Mouse (Mus musculus): ENCODE data around the gene Gramd4. TPM values are rescaled to one million over a fixed set of nuclear protein-coding genes. Genes with fewer than 3 reads are reported as not detected.
A peak's percentile ranks its signal among the peaks of the same experiment; 100 is the strongest.
"Not testable (repeated sequence)": the region's sequence is repeated elsewhere in the genome, so short reads cannot be mapped to it uniquely, and the experiment has no call there.

Gene Gramd4
- polyA plus RNA-seq, 1 experiment from 2014 or later, result 17.4 TPM

DNA sequence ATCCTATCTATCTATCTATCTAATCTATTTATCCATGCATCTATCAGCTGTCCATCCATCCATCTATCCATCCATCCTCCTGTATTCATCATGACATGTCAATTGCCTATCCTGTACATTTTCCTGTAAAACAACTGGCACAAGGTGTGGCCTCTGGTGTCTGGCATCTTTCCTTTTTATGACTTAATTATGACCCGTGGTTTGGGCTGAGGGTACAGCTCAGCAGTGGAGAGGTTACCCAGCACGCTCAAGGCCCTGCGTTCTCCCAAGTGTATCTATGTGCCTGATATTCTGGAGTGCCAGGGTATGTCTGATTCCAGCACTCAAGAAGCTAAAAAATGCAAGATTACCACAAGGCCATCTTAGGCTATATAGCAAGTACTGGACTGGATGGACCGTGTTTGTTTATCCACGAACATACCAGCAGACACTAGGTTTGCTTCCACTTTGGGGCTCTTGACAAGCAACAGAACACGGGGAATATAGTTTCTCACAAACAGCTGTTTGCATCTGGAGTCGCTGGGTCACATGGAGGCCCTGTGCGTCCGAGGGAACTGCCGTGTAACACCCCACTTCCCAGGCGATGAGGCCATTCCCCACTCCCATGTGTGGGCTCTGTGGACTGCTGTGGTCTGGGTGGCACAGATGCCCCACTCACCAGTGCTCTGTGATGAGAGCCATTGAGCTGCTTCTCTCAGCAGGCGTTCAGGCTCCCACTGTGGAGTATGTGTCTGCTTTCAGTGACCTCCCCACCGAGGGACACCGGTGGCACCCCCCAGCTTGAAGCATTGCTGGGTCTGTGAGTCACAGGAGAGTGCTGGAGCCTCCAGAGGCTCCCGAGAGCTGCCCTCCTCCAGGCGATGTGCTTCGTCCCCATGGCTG, 38.5 kb downstream of the Gramd4 start:
- H3K27me3 ChIP-seq, result no peaks in the 10 kb centered on the region
- 0 out of 2 replicates have a peak overlapping the region, but pooled peaks have one; percentile 23 for H3K27ac ChIP-seq
- H3K4me2 ChIP-seq, result no peak overlapping the region
- no peaks in the 10 kb centered on the region for H3K9me3 ChIP-seq (replicated peaks)
- 86% methylated on average over 17 of the region's 17 CpGs for WGBS
- ATAC-seq (replicated peaks; ENCODE audit: low FRiP score), result no peak
- H3K4me1 ChIP-seq, result peaks cover 30% of the 10 kb centered on the region
- H3K9ac ChIP-seq, result no peak overlapping the region
- peaks cover 8% of the 10 kb centered on the region for H3K36me3 ChIP-seq
- no peak overlapping the region for H3K4me3 ChIP-seq (replicated peaks)

DNA sequence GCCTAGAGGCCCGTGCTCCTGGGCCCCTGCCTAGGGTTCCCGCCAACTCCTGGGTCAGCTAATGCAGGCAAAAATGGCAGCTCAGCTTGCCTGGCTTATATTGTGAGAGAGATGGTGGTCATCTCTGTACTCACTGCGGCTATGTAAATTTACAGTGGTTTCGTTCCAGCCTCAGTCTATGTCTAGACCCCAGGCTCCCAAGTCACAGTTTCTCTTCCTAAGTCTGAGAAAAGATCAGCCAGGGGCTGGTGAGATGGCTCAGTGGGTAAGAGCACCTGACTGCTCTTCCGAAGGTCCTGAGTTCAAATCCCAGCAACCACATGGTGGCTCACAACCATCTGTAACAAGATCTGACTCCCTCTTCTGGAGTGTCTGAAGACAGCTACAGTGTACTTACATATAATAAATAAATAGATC, 39.1 kb downstream of the Gramd4 start:
- ATAC-seq (replicated peaks; ENCODE audit: low FRiP score); H3K36me3 ChIP-seq; H3K4me2 ChIP-seq; H3K9ac ChIP-seq; H3K4me3 ChIP-seq (replicated peaks); H3K27me3 ChIP-seq; H3K9me3 ChIP-seq (replicated peaks): not testable (repeated sequence)
- Histone ChIP-seq H3K27ac (0 out of 2 replicates have a peak overlapping the region, but pooled peaks have one; percentile 23), H3K4me1 (peaks cover 24% of the 10 kb centered on the region)
- WGBS, result 94% methylated on average over 5 of the region's 5 CpGs

DNA sequence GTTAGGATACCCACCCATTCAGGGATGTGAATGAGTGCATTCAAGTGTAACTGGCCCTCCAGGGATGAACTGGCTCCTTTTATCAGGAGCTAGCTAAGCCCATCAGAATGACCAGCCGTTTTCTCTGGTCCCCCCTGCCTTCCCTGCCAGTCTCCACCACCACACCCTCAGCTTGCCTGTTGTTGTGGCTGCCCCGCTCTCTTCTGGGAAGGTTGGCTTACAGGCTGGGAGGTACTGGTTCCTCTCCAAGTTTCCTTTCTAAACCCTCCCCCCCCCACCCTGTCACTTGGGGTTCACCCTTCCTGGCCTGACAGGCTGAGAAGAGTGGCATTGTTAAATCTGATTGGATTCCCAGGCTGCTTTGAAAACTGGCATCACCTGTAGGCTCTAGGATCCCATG, 40.4 kb downstream of the Gramd4 start:
- H3K9ac ChIP-seq, result no peak overlapping the region
- peaks cover 15% of the 10 kb centered on the region; the same call in 1 of the 2 replicates for H3K36me3 ChIP-seq
- 61% methylated on average over 2 of the region's 2 CpGs for WGBS
- no peaks in the 10 kb centered on the region for H3K9me3 ChIP-seq (replicated peaks)
- H3K27me3 ChIP-seq, result no peaks in the 10 kb centered on the region
- H3K27ac ChIP-seq, result no peak overlapping the region
- H3K4me2 ChIP-seq, result no peak overlapping the region
- H3K4me3 ChIP-seq (replicated peaks), result no peak overlapping the region
- H3K4me1 ChIP-seq, result peaks cover 11% of the 10 kb centered on the region; the same call in 1 of the 2 replicates
- ATAC-seq (replicated peaks; ENCODE audit: low FRiP score), result no peak

DNA sequence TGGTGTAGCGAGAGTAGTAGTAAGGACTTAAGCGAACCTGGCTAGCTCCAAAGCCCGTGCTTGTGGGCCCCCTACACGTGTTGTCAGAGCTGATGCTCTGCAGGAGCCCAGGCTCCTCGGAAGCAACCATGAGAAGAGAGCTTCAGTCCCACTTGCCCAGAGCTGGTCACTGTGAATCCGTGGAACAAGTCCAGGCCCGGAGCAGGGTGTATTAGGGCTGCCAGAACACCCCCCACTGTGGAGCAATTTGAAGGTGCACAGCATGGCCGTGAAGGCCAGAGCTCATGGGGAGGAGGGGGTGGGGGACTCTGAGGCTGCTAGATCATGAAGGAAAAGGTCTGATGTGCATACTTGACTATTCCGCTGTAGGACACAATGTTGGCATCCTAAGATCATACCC, 44.1 kb downstream of the Gramd4 start:
- Histone ChIP-seq H3K4me2 (no peak overlapping the region), H3K27me3 (no peaks in the 10 kb centered on the region), H3K9me3 (replicated peaks) (no peaks in the 10 kb centered on the region), H3K36me3 (0 out of 2 replicates have a peak, but pooled peaks cover 16% of the 10 kb centered on the region), H3K4me1 (no peaks in the 10 kb centered on the region), H3K9ac (no peak overlapping the region), H3K27ac (no peak overlapping the region), H3K4me3 (replicated peaks) (no peak overlapping the region)
- no peak for ATAC-seq (replicated peaks; ENCODE audit: low FRiP score)
- WGBS, result 90% methylated on average over 9 of the region's 9 CpGs

DNA sequence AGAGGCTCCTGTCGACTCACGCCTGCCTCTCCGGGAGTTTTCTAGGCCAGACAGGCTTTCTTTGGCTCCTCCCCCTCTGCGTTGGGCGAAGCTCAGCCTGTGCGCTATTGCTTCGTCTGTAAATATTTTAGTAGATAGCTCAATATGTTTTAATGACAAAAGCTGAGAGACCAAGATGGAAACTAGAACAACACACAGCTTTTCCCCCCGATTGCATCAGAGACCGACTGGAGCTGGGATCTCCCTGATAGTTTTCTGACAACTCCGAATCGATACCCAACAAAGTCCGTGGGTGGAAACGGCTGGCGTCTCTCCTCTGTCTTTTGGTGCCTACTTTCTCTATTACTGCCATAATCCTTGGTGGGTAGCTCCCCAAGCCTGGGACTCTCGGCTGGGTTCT, 44.8 kb downstream of the Gramd4 start:
- no peaks in the 10 kb centered on the region for H3K27me3 ChIP-seq

DNA sequence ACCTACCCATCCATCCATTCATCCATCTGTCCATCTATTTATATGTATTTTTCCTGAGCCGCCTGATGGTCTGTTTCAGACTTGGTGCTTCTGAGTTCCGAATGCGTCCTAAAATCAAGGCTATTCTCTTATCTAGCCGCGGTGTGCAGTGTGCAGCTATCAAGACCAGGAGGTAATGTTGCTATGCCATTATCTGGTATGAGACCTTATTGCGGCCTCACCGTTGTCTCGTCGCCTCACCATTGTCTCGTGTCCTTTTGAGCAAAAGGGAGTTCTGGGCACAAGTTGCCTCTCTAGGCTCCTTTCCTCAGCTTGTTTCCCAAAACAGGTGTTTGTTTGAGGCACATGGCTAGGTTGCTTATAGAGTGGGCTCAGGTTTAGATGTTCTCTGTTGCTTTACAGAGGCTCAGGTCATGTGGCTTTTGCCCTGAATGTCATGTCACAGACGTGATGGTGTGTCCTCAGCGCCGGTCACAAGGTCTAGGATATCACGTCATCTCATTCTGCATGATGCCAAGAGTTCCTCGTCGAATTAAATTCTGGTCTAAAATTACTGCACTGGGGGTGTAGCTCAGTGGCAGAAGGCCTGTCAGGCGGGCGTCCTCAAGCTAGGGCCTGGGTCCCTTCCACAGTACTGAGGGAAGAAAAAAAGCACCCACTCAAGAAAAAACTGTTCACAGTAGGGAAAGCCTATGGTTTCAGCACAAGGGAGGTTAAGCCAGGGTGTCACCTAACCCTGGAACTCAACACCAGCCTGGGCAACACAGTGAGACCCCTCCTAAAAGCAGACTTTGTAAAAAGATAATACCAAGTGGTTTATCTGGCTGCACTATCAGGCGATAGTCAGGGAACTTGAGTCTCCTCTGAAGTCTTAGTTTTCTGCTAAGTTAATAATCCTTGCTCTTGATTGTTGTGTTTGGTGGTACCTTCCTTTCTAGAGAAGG, 47.2 kb downstream of the Gramd4 start:
- no peak for ATAC-seq (replicated peaks; ENCODE audit: low FRiP score)
- WGBS, result 86% methylated on average over 19 of the region's 19 CpGs

More for the DNA sequence above, 44.8 kb downstream of the Gramd4 start:
- WGBS, result 88% methylated on average over 15 of the region's 15 CpGs
- no peak overlapping the region for H3K4me2 ChIP-seq
- no peaks in the 10 kb centered on the region for H3K4me1 ChIP-seq
- 0 out of 2 replicates have a peak, but pooled peaks cover 16% of the 10 kb centered on the region for H3K36me3 ChIP-seq
- no peaks in the 10 kb centered on the region for H3K9me3 ChIP-seq (replicated peaks)
- no peak overlapping the region for H3K4me3 ChIP-seq (replicated peaks)
- no peak overlapping the region for H3K27ac ChIP-seq
- ATAC-seq (replicated peaks; ENCODE audit: low FRiP score), result no peak
- no peak overlapping the region for H3K9ac ChIP-seq

DNA sequence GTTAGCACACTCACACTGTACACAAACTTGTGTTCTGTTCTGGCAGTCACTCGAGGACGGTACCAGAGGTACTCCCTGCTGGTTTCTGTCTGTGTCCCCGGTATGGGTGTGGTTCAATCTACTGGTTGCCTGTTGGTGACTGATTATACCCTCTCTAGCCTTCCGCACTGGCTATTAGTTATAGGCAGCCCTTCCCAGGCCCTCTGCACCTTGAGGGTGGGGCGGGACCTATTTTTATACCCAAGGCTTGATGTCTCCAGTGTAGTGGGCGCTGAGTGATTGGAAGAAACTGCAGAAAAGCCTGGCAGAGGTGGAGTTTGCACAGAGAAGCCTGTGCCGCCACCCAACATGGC, 47.8 kb downstream of the Gramd4 start:
- peak; percentile 79 for ATAC-seq (replicated peaks; ENCODE audit: low FRiP score)
- WGBS, result 89% methylated on average over 7 of the region's 7 CpGs

More for the DNA sequence above, 47.2 kb downstream of the Gramd4 start:
- Histone ChIP-seq H3K4me3 (replicated peaks) (no peak overlapping the region), H3K36me3 (0 out of 2 replicates have a peak, but pooled peaks cover 16% of the 10 kb centered on the region), H3K9me3 (replicated peaks) (no peaks in the 10 kb centered on the region), H3K4me1 (peaks cover 10% of the 10 kb centered on the region), H3K4me2 (no peak overlapping the region), H3K27ac (no peak overlapping the region), H3K27me3 (no peaks in the 10 kb centered on the region), H3K9ac (no peak overlapping the region)

DNA sequence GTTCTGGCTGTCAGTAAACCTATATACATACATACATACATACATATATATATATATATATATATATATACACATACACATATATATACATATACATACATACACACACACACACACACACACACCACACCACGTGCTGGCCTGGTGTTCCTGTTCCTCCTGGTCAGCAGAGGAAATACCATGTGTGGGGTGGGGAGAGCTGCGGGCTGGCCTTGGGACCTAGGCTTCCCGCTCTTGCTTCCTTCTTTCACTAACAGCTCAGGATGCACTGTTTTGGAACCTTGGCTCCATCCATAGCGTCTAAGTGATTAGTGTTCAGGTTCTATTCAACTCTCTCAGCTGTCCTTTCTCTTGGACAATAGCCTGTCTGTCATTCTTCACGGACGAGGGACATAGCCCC, 48.3 kb downstream of the Gramd4 start:
- Histone ChIP-seq H3K27me3 (no peaks in the 10 kb centered on the region), H3K4me3 (replicated peaks) (no peak overlapping the region), H3K27ac (no peak overlapping the region), H3K36me3 (0 out of 2 replicates have a peak, but pooled peaks cover 16% of the 10 kb centered on the region), H3K4me2 (no peak overlapping the region), H3K4me1 (peaks cover 11% of the 10 kb centered on the region), H3K9me3 (replicated peaks) (no peaks in the 10 kb centered on the region), H3K9ac (no peak overlapping the region)
- no peak for ATAC-seq (replicated peaks; ENCODE audit: low FRiP score)
- 74% methylated on average over 6 of the region's 6 CpGs for WGBS

More for the DNA sequence above, 47.8 kb downstream of the Gramd4 start:
- peaks cover 10% of the 10 kb centered on the region for H3K4me1 ChIP-seq
- no peak overlapping the region for H3K4me2 ChIP-seq
- H3K36me3 ChIP-seq, result 0 out of 2 replicates have a peak, but pooled peaks cover 16% of the 10 kb centered on the region
- H3K27ac ChIP-seq, result no peak overlapping the region
- H3K4me3 ChIP-seq (replicated peaks), result no peak overlapping the region
- no peaks in the 10 kb centered on the region for H3K9me3 ChIP-seq (replicated peaks)
- no peaks in the 10 kb centered on the region for H3K27me3 ChIP-seq
- no peak overlapping the region for H3K9ac ChIP-seq

DNA sequence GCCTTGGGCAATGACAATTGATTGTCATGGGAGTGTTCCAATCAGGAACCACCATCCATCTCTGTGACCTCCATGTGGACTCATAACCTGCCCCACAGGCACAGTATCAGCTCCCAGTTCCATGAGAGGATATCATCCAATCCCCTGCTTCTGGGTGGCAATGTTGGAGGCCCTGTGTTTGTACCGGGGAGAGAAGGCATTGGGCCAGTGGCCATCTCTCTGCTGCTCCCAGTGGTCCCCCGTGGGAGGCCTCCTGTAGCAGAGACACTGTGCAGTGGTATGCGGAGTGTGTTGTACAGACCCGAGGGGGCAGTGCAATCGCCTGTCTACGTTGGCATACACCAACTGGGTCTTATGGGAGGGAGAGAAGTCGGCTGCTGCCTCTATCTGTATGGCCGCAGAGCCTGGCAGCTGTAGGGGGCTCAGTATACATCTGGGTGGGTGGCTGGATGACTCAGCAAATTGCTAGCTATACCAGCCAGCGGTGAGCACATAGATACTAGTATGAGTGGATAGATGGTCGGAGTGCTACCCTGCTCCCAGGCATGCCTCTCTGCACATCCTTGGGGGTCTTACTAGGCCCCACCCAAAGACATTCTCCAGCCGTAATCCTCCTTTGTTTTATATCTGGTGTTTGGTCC, 50.5 kb downstream of the Gramd4 start:
- Histone ChIP-seq H3K4me2 (no peak overlapping the region), H3K27me3 (no peaks in the 10 kb centered on the region), H3K27ac (no peak overlapping the region), H3K9me3 (replicated peaks) (no peaks in the 10 kb centered on the region), H3K4me3 (replicated peaks) (no peak overlapping the region), H3K9ac (no peak overlapping the region), H3K36me3 (0 out of 2 replicates have a peak, but pooled peaks cover 5% of the 10 kb centered on the region), H3K4me1 (peaks cover 23% of the 10 kb centered on the region)
- 86% methylated on average over 11 of the region's 11 CpGs for WGBS
- peak; percentile 15; the same call in 1 of the 2 replicates for ATAC-seq (replicated peaks; ENCODE audit: low FRiP score)

DNA sequence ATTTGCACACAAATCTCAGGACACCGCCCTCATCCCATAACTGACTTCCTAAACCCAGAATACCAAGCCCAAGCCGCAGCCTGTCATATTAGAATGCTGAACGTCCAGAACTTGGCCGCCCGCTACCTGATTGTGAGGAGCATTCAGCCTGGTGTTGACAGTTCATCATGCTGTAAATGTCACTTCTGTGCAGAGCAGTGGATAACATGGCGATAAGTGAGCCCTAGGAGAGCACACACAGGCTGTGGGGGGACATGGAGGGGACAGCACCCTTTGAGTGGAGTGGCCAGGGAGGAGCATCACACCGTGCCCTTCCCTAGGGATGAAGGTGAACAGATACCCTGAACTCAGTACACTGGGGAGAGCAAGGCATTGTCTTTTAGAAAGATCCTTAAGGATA, 51.8 kb downstream of the Gramd4 start:
- WGBS, result 75% methylated on average over 7 of the region's 7 CpGs
- H3K27me3 ChIP-seq, result no peaks in the 10 kb centered on the region
- H3K27ac ChIP-seq, result no peak overlapping the region
- no peak overlapping the region for H3K9ac ChIP-seq
- no peak overlapping the region for H3K4me2 ChIP-seq
- H3K4me1 ChIP-seq, result peaks cover 35% of the 10 kb centered on the region
- ATAC-seq (replicated peaks; ENCODE audit: low FRiP score), result no peak
- no peak overlapping the region for H3K4me3 ChIP-seq (replicated peaks)
- no peaks in the 10 kb centered on the region for H3K9me3 ChIP-seq (replicated peaks)
- H3K36me3 ChIP-seq, result no peaks in the 10 kb centered on the region

DNA sequence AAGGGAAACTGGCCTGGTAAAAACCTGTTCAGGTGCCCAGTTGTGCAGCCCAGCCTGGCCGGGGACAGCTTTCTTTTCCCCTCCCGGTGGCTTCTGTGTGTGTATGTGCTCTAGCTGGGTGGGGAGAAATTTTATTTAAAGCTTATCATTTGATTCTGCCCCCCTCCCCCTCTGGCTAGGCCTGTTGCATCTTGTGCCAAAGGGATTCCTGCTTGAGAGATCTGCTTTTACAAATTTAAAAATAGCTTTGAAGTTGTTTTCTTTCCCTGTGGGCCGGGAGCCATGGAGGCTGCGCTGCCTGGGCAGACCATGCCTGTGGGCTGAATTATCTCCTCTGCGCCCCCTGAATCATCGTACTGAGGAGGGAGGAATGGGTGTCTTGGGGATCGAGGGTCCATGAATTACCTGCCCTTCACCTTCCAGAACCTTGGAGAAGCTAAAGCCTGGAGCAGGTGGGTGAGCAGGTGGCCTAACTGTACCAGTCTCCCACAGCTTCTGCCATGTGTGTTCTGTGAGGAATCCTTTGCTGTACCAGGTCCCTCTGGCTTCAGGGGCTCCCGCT, 52.2 kb downstream of the Gramd4 start:
- no peak for ATAC-seq (replicated peaks; ENCODE audit: low FRiP score)

More for the DNA sequence above, 52.2 kb downstream of the Gramd4 start:
- Histone ChIP-seq H3K36me3 (no peaks in the 10 kb centered on the region), H3K9me3 (replicated peaks) (no peaks in the 10 kb centered on the region), H3K27ac (no peak overlapping the region), H3K4me3 (replicated peaks) (no peak overlapping the region), H3K4me1 (peaks cover 35% of the 10 kb centered on the region), H3K4me2 (no peak overlapping the region), H3K9ac (no peak overlapping the region), H3K27me3 (no peaks in the 10 kb centered on the region)
- 71% methylated on average over 8 of the region's 8 CpGs for WGBS

Measured in kidney, embryonic 15.5 days (tissue).